Mouse (Mus musculus) kidney, postnatal 0 days (tissue): ENCODE data around the gene Ptpro. TPM values are rescaled to one million over a fixed set of nuclear protein-coding genes. Genes with fewer than 3 reads are reported as not detected.

Experiments used
- ATAC-seq: fragments of 200-750 bp; cut with Nextera tagmentation; replicated peaks from 2 replicates; pipeline ENCODE4 v1.8.0; 2017; ENCODE audit warnings: low read depth, moderate number of reproducible peaks, moderate TSS enrichment, moderate library complexity; ENCODE audit not compliant: low FRiP score
- DNase-seq: peaks from one replicate; pipeline ENCODE4 v3.0.0-alpha.2; 2016; ENCODE audit warnings: low spot score
- H3K27ac ChIP-seq: fragments of 300-500 bp; sonication (generic); 2 replicates; pipeline ENCODE4 v1.5.1; 2014; ENCODE audit warnings: mild to moderate bottlenecking
- H3K27me3 ChIP-seq: fragments of 300-500 bp; sonication (generic); 2 replicates; pipeline ENCODE4 v1.6.1; 2014; ENCODE audit warnings: low read length, mixed read lengths; ENCODE audit not compliant: insufficient read depth
- H3K36me3 ChIP-seq: fragments of 300-500 bp; sonication (generic); 2 replicates; pipeline ENCODE4 v1.6.1; 2014; ENCODE audit warnings: low read length, mixed read lengths; ENCODE audit not compliant: insufficient read depth
- H3K4me1 ChIP-seq: fragments of 300-500 bp; sonication (generic); replicated peaks from 2 replicates; pipeline ENCODE4 v1.6.1; 2014; ENCODE audit warnings: antibody characterized with exemption, low read length, mixed read lengths; ENCODE audit not compliant: insufficient read depth
- H3K4me2 ChIP-seq: fragments of 300-500 bp; sonication (generic); 2 replicates; pipeline ENCODE4 v1.6.1; 2014; ENCODE audit warnings: mild to moderate bottlenecking, low read length, moderate library complexity, mixed read lengths
- H3K4me3 ChIP-seq: fragments of 300-500 bp; sonication (generic); replicated peaks from 2 replicates; pipeline ENCODE4 v1.5.1; 2014; ENCODE audit warnings: low read depth, low read length
- H3K9ac ChIP-seq: fragments of 300-500 bp; sonication (generic); 2 replicates; pipeline ENCODE4 v1.6.1; 2014; ENCODE audit warnings: low read depth, low read length
- H3K9me3 ChIP-seq: fragments of 300-500 bp; sonication (generic); replicated peaks from 2 replicates; pipeline ENCODE4 v1.6.1; 2016; ENCODE audit warnings: low read length, inconsistent platforms, mixed read lengths
- CTCF ChIP-seq: IDR thresholded peaks from 2 replicates; pipeline ENCODE4 v1.5.1; 2016; ENCODE audit warnings: antibody characterized with exemption, low read depth, mild to moderate bottlenecking, moderate library complexity
- WGBS: fragments of 180-500 bp; shearing (Covaris S2); extraction: QIAGEN DNeasy Blood & Tissue Kit; methylation state at CpG from one replicate; pipeline ENCODE4 v1.1.7; 2014; 5-methylcytosine and 5-hydroxymethylcytosine counted together
- polyA plus RNA-seq: library from polyadenylated mRNA; unstranded; fragments of >200 nt; fragmentation: Nextera tagmentation; extraction: Ambion mirVana; gene quantifications from 2 replicates; pipeline ENCODE4 v1.2.1, GENCODE M21; 2015

Gene Ptpro
- polyA plus RNA-seq, 1 experiment from 2014 or later, result 18.4 TPM

- H3K9me3 ChIP-seq, result no peaks in the 10 kb centered on the region
- H3K4me1 ChIP-seq, result no peaks in the 10 kb centered on the region
- no peak overlapping the region for H3K9ac ChIP-seq
- no peak overlapping the region for H3K4me3 ChIP-seq
- H3K4me2 ChIP-seq, result no peak overlapping the region
- ATAC-seq (no peak), DNase-seq (no peak)
- no peaks in the 10 kb centered on the region for H3K36me3 ChIP-seq
- no peak overlapping the region for H3K27ac ChIP-seq
- H3K27me3 ChIP-seq, result no peaks in the 10 kb centered on the region
- TF ChIP-seq CTCF, result no peak
These were observed 242.0 kb downstream of the Ptpro start for GRCm38 (mm10) chr6:137494136-137494475.

- DNase-seq, result no peak
- no peak overlapping the region for H3K27ac ChIP-seq
- no peaks in the 10 kb centered on the region for H3K36me3 ChIP-seq
- TF ChIP-seq CTCF, result no peak
- no peaks in the 10 kb centered on the region for H3K27me3 ChIP-seq
- no peak overlapping the region for H3K4me3 ChIP-seq
- no peak overlapping the region for H3K9ac ChIP-seq
- WGBS, result 79% methylated on average over 1 of the region's 1 CpGs
- H3K4me2 ChIP-seq, result no peak overlapping the region
- H3K9me3 ChIP-seq, result no peaks in the 10 kb centered on the region
- no peaks in the 10 kb centered on the region for H3K4me1 ChIP-seq
- no peak for ATAC-seq
These were observed 242.7 kb downstream of the Ptpro start for GRCm38 (mm10) chr6:137494801-137495200.

- Histone ChIP-seq H3K9ac (no peak overlapping the region), H3K4me2 (no peak overlapping the region), H3K4me1 (no peaks in the 10 kb centered on the region), H3K27ac (no peak overlapping the region), H3K27me3 (no peaks in the 10 kb centered on the region), H3K36me3 (no peaks in the 10 kb centered on the region), H3K9me3 (no peaks in the 10 kb centered on the region), H3K4me3 (no peak overlapping the region)
- DNase-seq (no peak), ATAC-seq (no peak)
- 77% methylated on average over 6 of the region's 6 CpGs for WGBS
- no peak for TF ChIP-seq CTCF
These were observed 243.1 kb downstream of the Ptpro start for GRCm38 (mm10) chr6:137495233-137495632.

- Histone ChIP-seq H3K4me3 (no peak overlapping the region), H3K9ac (no peak overlapping the region), H3K9me3 (no peaks in the 10 kb centered on the region), H3K36me3 (no peaks in the 10 kb centered on the region), H3K27me3 (no peaks in the 10 kb centered on the region), H3K27ac (no peak overlapping the region), H3K4me2 (no peak overlapping the region), H3K4me1 (no peaks in the 10 kb centered on the region)
- ATAC-seq, result 0 out of 2 replicates have a peak, but pooled peaks have one; percentile 43
- no peak for DNase-seq
- TF ChIP-seq CTCF, result no peak
- WGBS, result 93% methylated on average over 2 of the region's 2 CpGs
These were observed 244.4 kb downstream of the Ptpro start for GRCm38 (mm10) chr6:137496562-137496961.

GRCm38 (mm10) chr6:137497208-137497835, 245.2 kb downstream of the Ptpro start:
- DNase-seq (no peak), ATAC-seq (no peak)
- 91% methylated on average over 8 of the region's 8 CpGs for WGBS

GRCm38 (mm10) chr6:137498781-137499180, 246.7 kb downstream of the Ptpro start:
- no peaks in the 10 kb centered on the region for H3K9me3 ChIP-seq
- H3K4me3 ChIP-seq, result no peak overlapping the region
- H3K36me3 ChIP-seq, result no peaks in the 10 kb centered on the region
- H3K9ac ChIP-seq, result no peak overlapping the region
- H3K27me3 ChIP-seq, result no peaks in the 10 kb centered on the region
- H3K27ac ChIP-seq, result no peak overlapping the region
- no peak for TF ChIP-seq CTCF
- DNase-seq (no peak), ATAC-seq (no peak)
- no peaks in the 10 kb centered on the region for H3K4me1 ChIP-seq
- WGBS, result 68% methylated on average over 6 of the region's 6 CpGs
- H3K4me2 ChIP-seq, result no peak overlapping the region

More at GRCm38 (mm10) chr6:137497208-137497835, 245.2 kb downstream of the Ptpro start:
- TF ChIP-seq CTCF, result no peak
- Histone ChIP-seq H3K36me3 (no peaks in the 10 kb centered on the region), H3K4me2 (no peak overlapping the region), H3K9me3 (no peaks in the 10 kb centered on the region), H3K27me3 (no peaks in the 10 kb centered on the region), H3K4me1 (no peaks in the 10 kb centered on the region), H3K27ac (no peak overlapping the region), H3K9ac (no peak overlapping the region), H3K4me3 (no peak overlapping the region)

- TF ChIP-seq CTCF, result no peak
- no peak for ATAC-seq
- Histone ChIP-seq H3K4me1 (no peaks in the 10 kb centered on the region), H3K27me3 (no peaks in the 10 kb centered on the region), H3K4me3 (no peak overlapping the region), H3K9ac (no peak overlapping the region), H3K4me2 (no peak overlapping the region), H3K27ac (no peak overlapping the region), H3K36me3 (no peaks in the 10 kb centered on the region), H3K9me3 (no peaks in the 10 kb centered on the region)
- no peak for DNase-seq
- 82% methylated on average over 7 of the region's 7 CpGs for WGBS
These were observed 250.9 kb downstream of the Ptpro start for GRCm38 (mm10) chr6:137503009-137503408.
